Mouse (Mus musculus): ENCODE results near the gene B3galt1.

- TF ChIP-seq CTCF (IDR thresholded peaks at IDR 0.05; ENCODE audit: low read depth, low read length) (no peak), EP300 (IDR thresholded peaks at IDR 0.05; ENCODE audit: insufficient read depth, low read depth, low read length) (no peak)
Measured at GRCm38 (mm10) chr2:67590408-67590807, 24.7 kb downstream of the B3galt1 start.
